Mouse (Mus musculus): ENCODE results near the gene Atpif1.

- TF ChIP-seq POLR2A (IDR thresholded peaks at IDR 0.05; ENCODE audit: borderline replicate concordance, extremely low read depth, low read depth, low read length) (no peak), CTCF (IDR thresholded peaks at IDR 0.05; ENCODE audit: insufficient read depth, low read length) (no peak)
These were observed 44.9 kb downstream of the Atpif1 start for GRCm38 (mm10) chr4:132488521-132488920.
